Mouse (Mus musculus): ENCODE measurements around the gene Pik3r3.
"Not testable (repeated sequence)": the region's sequence is repeated elsewhere in the genome, so short reads cannot be mapped to it uniquely, and the experiment has no call there.

Gene Pik3r3

DNA sequence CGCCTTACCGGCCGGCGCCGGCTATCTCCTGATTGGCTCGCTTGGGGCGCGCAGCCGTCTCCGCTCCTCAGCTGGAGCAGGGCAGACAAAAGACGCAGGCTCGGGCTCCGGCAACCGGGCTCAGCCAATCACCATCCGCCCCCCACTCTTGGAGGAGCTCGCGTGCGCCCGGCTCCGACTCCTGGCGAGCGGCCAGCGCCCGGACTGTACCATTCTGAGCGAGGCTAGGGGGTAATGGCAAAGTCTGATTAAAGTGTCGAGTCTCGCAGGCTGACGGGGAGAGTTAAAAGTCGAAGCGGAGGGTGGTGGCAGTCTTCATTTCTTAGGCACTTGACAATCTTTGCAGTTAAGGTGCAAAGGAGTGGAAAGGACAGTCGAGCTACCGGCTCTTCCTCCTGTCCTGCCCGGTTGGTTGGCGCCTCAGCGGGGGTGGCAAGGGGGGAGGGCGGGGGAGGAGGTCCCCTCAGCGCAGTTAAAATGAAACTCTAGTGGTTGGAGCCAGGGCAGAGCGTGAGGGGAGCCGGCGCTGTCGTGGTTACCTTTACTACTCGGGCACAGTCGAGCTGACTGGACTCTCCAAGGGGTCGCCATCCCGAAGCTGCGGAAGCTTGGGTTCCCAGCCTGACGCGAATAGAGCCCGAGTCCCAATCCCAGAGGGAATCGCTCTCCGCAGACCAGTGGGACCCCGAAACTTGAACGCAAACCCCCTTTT, at the start of gene Pik3r3:
Gene Pik3r3, plus strand, starts transcription at position 479 of the 712 bp plus-strand sequence.
- peak; percentile 88 for DNase-seq (ENCODE audit: extremely low spot score, low read depth, low spot score)

- no peak for DNase-seq (ENCODE audit: extremely low spot score, low read depth, low spot score)
Observed at GRCm38 (mm10) chr4:116173072-116173471, 48.3 kb upstream of the Pik3r3 start, which contains the start of the genes 1700042G07Rik and Gm49337. Gene 1700042G07Rik (plus strand): TSS chr4:116173372. Gene Gm49337 (plus strand): TSS chr4:116173384.

DNA sequence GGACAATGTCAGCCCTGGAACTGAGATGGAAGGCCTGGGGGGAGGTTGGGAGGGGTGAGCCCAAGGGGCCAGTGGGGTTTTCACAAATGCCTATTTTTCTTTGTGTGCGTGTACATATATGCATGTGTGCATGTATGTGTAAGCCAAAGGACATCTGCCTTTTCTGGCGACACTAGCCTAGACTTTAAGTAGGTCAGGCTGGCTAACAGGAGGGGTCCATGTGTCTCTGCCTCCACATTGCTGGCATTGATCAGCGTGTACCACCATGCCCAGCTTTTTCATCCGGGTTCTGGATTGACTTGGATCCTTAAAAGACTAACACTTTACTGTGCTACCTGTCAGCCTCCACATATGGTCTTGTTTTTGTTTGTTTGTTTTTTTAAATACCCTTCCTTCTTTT, 47.7 kb upstream of the Pik3r3 start:
- no peak for DNase-seq (ENCODE audit: extremely low spot score, low read depth, low spot score)

DNA sequence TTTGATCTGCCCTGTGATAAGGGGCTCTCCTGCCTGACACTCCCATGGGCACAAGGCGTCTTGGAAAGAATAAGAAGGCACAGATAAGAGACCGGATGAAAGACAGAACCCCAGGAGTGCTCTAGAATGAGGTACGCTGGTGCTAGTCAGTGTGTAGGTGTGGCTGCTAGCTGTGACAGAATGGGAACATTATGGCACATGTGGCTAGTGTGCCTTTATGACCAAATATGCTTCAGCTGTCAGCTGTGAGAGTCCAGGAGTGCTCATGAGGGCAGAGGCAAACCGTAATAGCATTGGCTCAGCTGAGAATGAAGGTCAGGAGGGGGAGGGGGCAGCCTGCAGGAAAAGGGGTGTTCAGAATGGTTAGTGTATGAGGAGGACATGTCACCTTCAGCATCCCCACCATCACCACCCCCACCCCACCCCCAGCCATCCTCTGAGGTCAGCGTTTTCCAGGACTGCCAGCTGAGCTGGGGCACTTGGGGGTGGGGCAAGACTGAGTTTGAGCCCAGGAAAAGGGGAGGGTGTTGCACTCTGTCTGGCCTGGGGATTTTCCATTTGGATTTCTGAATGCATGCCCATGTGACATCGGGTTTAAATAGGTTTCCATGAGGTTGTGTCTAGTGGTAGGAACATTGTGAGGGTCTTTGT, 46.8 kb upstream of the Pik3r3 start:
- no peak for DNase-seq (ENCODE audit: extremely low spot score, low read depth, low spot score)

GRCm38 (mm10) chr4:116175136-116175535, 46.3 kb upstream of the Pik3r3 start:
- DNase-seq (ENCODE audit: extremely low spot score, low read depth, low spot score): no peak

DNA sequence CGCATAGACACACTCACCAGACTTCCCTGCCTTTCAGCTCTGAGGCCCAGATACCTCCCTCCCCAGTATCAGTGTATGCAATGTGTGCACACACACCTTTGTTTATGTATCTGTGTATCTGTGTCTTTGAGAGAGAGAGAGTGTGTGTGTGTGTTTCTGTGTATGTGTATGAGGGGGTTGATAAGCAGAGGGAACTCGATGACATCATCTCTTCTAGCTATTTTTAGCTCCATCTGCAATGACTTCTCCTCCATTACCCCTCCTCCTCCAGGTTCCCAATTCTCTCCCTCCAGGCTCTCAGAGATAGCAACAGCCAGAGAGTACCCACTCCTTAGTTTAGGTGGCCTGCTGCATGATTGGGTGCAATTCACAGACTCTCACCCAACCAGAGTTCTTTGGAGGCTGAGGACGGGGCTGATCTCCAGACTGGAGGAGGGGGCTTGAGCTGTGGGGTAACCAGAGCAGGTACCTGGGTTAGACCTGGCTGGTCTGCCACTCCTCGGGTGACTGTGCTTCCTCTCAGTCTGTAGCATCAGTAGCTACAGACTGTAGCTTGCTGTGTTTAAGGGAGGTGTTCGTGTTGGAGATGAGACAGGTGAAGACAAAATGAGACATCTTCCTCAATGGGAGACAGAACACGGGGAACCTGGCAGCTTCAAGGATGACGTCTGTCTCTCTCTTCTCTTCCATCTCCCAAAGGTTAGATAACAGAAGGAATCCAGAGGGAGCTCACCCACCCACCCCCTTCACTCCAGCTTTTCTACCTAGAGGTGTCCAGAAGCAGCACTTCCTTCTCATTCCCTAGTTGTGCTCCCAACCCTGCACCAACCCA, 45.5 kb upstream of the Pik3r3 start:
- DNase-seq (ENCODE audit: extremely low spot score, low read depth, low spot score): no peak

DNA sequence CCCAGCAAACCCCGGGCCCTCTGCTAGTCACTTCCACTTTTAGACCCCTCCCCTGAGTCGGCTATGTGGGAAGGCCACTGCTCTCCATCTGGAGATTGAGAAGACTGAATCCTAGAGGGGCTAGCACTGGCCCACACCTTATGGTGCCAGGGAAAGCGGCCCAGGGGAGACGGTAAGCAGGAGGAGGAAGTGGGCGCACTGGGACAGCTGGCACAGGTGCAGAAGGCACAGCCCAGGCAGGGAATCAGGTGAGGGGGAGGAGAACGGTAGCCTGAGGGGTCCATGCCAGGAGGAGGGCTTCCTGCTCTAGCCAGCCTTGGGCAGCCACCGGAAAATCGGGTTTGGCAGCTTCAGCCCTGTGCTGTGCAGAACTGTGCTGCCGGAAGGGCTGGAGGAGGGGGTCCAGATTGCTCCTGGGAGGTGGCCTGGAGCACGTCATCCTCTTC, 44.9 kb upstream of the Pik3r3 start:
- no peak for DNase-seq (ENCODE audit: extremely low spot score, low read depth, low spot score)

- no peak for DNase-seq (ENCODE audit: extremely low spot score, low read depth, low spot score)
Observed at GRCm38 (mm10) chr4:116177140-116177539, 44.3 kb upstream of the Pik3r3 start.

DNA sequence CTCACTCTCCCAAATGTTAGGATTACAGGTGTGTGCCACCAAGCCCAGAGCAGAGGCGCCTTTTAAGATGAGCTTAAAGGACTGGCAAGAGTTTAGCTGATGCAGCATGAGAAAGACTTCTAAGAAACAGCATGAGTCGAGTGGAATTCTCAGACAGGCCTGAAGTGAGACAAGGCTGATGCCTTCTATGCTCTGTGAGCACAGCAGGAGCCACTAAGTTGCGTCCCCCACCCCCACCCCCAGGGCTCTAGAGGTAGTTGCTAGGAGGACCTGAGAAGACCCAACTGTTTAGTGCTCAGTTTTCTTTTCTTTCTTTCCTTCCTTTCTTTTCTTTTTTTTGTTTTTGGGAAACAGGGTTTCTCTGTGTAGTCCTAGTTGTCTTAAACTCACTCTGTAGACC, 39.3 kb upstream of the Pik3r3 start:
- DNase-seq (ENCODE audit: extremely low spot score, low read depth, low spot score): no peak

DNA sequence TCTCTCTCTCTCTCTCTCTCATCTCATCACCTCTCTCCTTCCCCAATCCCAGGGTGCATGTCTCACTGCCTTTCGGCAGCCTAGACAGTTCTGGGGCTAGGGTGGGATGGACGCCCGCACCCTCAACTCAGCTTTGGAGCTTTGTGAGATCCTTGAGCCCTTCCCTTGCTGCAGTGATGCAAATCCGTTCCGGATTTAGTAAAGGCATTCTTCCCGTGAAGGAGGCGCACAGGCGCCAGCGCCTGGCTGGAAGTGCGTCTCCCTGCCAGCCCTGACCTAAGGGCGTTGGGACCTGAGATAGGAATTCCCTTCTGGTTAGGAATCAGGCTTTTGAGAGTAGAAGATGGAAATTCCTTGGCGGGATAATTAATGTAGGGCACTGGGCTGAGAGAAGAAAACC, 38.7 kb upstream of the Pik3r3 start:
- DNase-seq (ENCODE audit: extremely low spot score, low read depth, low spot score): no peak

DNA sequence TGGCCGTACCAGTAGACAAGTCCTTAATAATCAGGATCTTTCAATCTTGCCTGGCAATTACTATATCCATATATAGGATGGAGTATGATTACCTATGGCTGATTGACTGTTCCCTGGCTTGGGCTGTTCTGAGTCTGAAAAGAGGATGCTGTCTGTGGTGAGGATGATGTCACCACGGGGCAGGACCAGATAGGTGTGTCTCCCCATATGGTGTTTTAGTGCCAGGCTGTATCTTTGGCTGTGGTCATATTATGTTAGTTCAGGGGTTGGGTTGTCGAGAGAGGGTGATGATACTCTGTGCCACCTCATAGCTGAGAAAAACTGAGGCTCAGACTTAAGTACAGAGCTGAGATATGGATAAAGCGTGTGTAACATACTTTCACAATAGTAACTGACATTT, 36.3 kb upstream of the Pik3r3 start:
- DNase-seq (ENCODE audit: extremely low spot score, low read depth, low spot score): no peak

DNA sequence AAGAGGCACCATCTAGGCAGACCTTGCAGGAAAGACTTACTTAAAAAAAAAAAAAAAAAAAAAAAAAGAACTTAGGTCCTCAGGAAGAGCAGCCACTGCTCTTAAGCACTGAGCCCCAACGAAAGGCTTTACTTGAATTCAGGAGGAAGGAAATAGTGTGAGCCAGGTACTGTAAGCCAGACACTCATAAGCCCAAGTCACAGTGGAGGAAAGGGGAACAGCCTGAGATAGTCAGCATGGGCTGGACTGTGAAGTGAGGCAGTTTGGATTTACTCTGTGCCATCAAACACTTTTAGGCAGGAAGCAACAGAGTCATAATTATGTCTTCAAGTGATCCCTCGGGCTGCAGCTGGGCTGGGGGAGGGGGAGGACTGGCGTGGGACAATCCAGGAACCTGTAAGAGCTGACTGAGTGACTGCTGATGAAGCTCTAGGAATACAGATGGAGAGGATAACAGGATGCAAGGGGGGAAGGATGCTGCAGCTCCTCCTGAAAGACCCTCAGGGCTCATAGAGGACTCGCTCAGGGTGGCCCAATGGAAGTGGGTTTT, 29.1 kb upstream of the Pik3r3 start:
- DNase-seq (ENCODE audit: extremely low spot score, low read depth, low spot score): no peak

GRCm38 (mm10) chr4:116193583-116194383, 27.6 kb upstream of the Pik3r3 start:
- DNase-seq (ENCODE audit: extremely low spot score, low read depth, low spot score): no peak

GRCm38 (mm10) chr4:116198422-116198821, 23.0 kb upstream of the Pik3r3 start:
- DNase-seq (ENCODE audit: extremely low spot score, low read depth, low spot score): no peak

DNA sequence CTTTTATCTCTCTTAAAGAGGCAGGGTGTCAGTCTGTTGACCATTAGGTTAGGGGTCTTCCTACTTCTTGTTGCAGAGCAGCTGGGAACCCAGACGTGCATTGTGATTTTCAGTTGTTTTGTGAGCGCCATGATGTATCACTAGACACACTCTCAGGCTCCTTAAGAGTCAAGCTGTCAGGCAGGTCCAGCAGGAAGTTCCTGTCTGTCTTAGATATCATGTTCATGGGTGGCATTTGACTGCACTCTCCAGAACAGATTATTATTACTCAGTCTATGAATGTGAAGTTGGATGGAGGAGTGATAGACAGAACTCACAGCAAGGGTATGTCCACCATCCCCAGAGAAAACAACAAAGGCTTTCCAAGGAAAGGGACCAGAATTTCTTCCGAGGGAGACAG, 17.0 kb upstream of the Pik3r3 start:
- no peak for DNase-seq (ENCODE audit: extremely low spot score, low read depth, low spot score)

DNA sequence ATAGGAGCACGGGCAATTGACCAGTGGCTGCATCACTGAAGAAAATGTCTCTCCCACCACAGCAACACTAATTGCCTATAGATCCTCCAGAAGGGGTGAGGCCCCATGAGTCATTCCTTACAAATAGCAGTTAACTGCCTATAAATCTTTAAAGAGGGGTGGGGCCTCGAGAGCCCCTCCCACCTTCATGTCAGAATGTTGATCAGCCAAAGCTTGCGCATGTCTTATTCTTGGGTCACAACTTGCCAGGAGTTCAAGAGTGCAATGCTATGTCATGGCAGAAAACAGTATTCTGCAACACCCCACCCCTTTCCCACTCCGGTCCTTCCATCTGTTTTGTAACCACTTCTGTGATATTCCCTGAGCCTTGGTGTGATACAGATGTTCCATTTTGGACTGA, 14.9 kb upstream of the Pik3r3 start:
- DNase-seq (ENCODE audit: extremely low spot score, low read depth, low spot score): no peak

DNA sequence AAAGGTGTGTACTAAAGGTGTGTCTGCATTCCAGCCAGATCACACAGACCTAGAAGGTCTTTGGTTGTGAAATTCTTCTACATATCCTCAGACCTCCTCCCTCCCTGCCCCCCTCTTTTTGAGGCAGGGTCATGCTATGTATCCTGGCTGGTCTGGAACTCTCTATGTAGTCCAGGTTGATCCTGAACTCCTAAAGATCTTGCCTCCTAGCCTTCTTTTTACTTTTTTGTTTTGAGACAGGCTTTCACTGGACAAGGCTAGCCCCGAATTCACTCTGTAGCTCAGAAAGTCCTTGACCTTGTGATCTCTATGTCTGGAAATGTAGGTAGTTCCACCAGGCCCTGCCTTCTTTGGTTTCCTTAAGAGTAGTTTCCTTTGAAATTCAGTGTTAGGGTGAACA, 12.5 kb upstream of the Pik3r3 start:
- no peak for DNase-seq (ENCODE audit: extremely low spot score, low read depth, low spot score)

GRCm38 (mm10) chr4:116215895-116216605, 5.4 kb upstream of the Pik3r3 start:
- no peak for DNase-seq (ENCODE audit: extremely low spot score, low read depth, low spot score)

- no peak for DNase-seq (ENCODE audit: extremely low spot score, low read depth, low spot score)
Observed at GRCm38 (mm10) chr4:116217046-116217445, 4.4 kb upstream of the Pik3r3 start.

DNA sequence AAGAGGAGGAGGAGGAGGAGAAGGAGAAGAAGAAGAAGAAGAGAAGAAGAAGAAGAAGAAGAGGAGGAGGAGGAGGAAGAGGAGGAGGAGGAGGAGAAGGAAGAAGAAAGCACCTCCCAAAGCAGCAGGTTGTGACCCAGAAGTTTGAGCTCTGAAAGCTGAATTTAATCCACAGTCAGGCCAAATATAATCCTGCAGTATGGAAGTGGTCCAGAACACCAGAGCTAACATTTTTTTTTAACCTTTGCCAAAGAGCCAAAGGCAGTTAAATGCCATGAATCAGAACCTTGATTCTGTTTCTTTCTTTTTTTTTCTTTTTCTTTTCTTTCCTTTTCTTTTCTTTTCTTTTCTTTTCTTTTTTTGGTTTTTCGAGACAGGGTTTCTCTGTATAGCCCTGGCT, 3.8 kb upstream of the Pik3r3 start:
- not testable (repeated sequence) for DNase-seq (ENCODE audit: extremely low spot score, low read depth, low spot score)
